Mouse (Mus musculus) Patski (cell line): ENCODE data around the gene Gemin2. TPM values are rescaled to one million over a fixed set of nuclear protein-coding genes. Genes with fewer than 3 reads are reported as not detected.

Source experiments
- ATAC-seq: fragments of 100-300 bp; one replicate; pipeline ENCODE4 v1.8.0; 2021
- CTCF ChIA-PET: fragments of 350-600 bp; sonication (Branson Sonifier 250); formaldehyde crosslinking; loops from one replicate; lab custom pipeline; 2022; ENCODE audit warnings: inconsistent platforms; lab: Charles Lee
- POLR2A ChIA-PET: fragments of 350-600 bp; sonication (Branson Sonifier 250); formaldehyde crosslinking; loops from one replicate; lab custom pipeline; 2022; ENCODE audit warnings: antibody characterized with exemption, inconsistent platforms; lab: Charles Lee
- DNase-seq: peaks from one replicate; pipeline ENCODE4 v3.0.0-alpha.2; 2011; ENCODE audit warnings: low read depth, low spot score
- H3K27me3 ChIP-seq: fragments of 371-371 bp; one replicate; pipeline ENCODE4 v1.5.1; 2021
- CTCF ChIP-seq: fragments of 100-300 bp; IDR thresholded peaks from one replicate; pipeline ENCODE4 v1.5.1; 2021
- in situ Hi-C: fragments of 300-500 bp; cut with MboI; formaldehyde crosslinking; loops from 3 replicates; pipeline ENCODE4 v1.11.1; 2018; ENCODE audit warnings: low pct_unique_long_range_greater_than_20kb, mixed read lengths
- polyA plus RNA-seq: library from polyadenylated mRNA; unstranded; gene quantifications from one replicate; pipeline ENCODE4 v1.2.3, GENCODE M21; 2021

Gene Gemin2
- polyA plus RNA-seq, 1 experiment from 2014 or later = 13.9 TPM

DNA sequence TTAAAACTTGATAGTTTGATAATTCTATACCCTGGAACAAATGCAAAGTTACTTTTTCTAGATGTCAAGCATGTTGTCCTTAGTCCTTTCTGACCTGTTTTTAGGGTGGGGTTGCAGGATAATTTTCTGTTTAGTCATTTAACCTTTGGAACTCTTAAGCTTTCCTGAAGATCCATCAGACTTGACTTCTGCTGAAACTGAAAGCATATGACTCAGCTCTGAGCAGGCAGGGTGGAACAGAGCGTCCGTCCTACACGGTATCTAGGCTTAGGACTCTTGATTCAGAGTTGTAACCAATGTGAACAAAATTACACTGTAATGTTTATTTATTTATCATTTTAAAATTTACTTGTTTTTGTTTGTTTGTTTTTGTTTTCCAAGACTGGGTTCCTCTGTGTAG lies 64.7 kb downstream of the Gemin2 start:
- in situ Hi-C loops = no loop called here
- no peak for DNase-seq
- no peaks in the 10 kb centered on the region for H3K27me3 ChIP-seq
- TF ChIP-seq CTCF = no peak
- no peak for ATAC-seq
- POLR2A ChIA-PET = no interaction called here
- CTCF ChIA-PET = no interaction called here

Other genes with a start within 250 kb of the Gemin2 start
- gene Sec23a, start 1.4 kb upstream of the Gemin2 start, polyA plus RNA-seq = 47.3 TPM
- 86.3 TPM for gene Trappc6b, start 48.1 kb downstream of the Gemin2 start, polyA plus RNA-seq
- 55.8 TPM for gene Pnn, start 53.5 kb downstream of the Gemin2 start, polyA plus RNA-seq
- gene Mia2, start 82.4 kb downstream of the Gemin2 start, polyA plus RNA-seq = 103 TPM
- 24.2 TPM for gene Fbxo33, start 206.3 kb downstream of the Gemin2 start, polyA plus RNA-seq